Mouse (Mus musculus) forebrain, embryonic 11.5 days (tissue): ENCODE measurements at regions not wholly inside any gene's neighbourhood (a gene's known extent, or its start where the extent isn't known, plus 50 kb on each side); places are given as distances from the start of the nearest gene placed in this dataset.

Experiments
- ATAC-seq: fragments of 200-750 bp; cut with Nextera tagmentation; replicated peaks from 2 replicates; pipeline ENCODE4 v1.8.0; 2017; ENCODE audit warnings: moderate TSS enrichment; ENCODE audit not compliant: low FRiP score
- DNase-seq: peaks from one replicate; pipeline ENCODE4 v3.0.0-alpha.2; 2017; ENCODE audit warnings: low spot score
- H3K27ac ChIP-seq: fragments of 300-500 bp; sonication (generic); 2 replicates; pipeline ENCODE4 v1.5.1; 2014; ENCODE audit warnings: low read depth, low read length
- H3K27me3 ChIP-seq: fragments of 300-500 bp; sonication (generic); 2 replicates; pipeline ENCODE4 v1.6.1; 2014; ENCODE audit warnings: mild to moderate bottlenecking, low read length, mixed read lengths; ENCODE audit not compliant: control insufficient read depth, insufficient read depth
- H3K36me3 ChIP-seq: fragments of 300-500 bp; sonication (generic); 2 replicates; pipeline ENCODE4 v1.6.1; 2014; ENCODE audit warnings: mild to moderate bottlenecking, low read length, moderate library complexity, mixed read lengths; ENCODE audit not compliant: control insufficient read depth, insufficient read depth
- H3K4me1 ChIP-seq: fragments of 300-500 bp; sonication (generic); replicated peaks from 2 replicates; pipeline ENCODE4 v1.6.1; 2014; ENCODE audit warnings: low read length, mixed read lengths; ENCODE audit not compliant: control insufficient read depth, insufficient read depth
- H3K4me2 ChIP-seq: fragments of 300-500 bp; sonication (generic); 2 replicates; pipeline ENCODE4 v1.6.1; 2014; ENCODE audit warnings: low read depth, mild to moderate bottlenecking, low read length, moderate library complexity, mixed read lengths; ENCODE audit not compliant: severe bottlenecking
- H3K4me3 ChIP-seq: fragments of 300-500 bp; sonication (generic); 2 replicates; pipeline ENCODE4 v1.5.1; 2014; ENCODE audit warnings: low read depth, low read length
- H3K9ac ChIP-seq: fragments of 300-500 bp; sonication (generic); 2 replicates; pipeline ENCODE4 v1.6.1; 2014; ENCODE audit warnings: low read length
- H3K9me3 ChIP-seq: fragments of 300-500 bp; sonication (generic); 2 replicates; pipeline ENCODE4 v1.6.1; 2016; ENCODE audit warnings: low read length, mixed read lengths; ENCODE audit not compliant: control insufficient read depth
- WGBS: fragments of 180-500 bp; shearing (Covaris S2); extraction: QIAGEN DNeasy Blood & Tissue Kit; methylation state at CpG from one replicate; pipeline ENCODE4 v1.1.7; 2014; 5-methylcytosine and 5-hydroxymethylcytosine counted together

DNA sequence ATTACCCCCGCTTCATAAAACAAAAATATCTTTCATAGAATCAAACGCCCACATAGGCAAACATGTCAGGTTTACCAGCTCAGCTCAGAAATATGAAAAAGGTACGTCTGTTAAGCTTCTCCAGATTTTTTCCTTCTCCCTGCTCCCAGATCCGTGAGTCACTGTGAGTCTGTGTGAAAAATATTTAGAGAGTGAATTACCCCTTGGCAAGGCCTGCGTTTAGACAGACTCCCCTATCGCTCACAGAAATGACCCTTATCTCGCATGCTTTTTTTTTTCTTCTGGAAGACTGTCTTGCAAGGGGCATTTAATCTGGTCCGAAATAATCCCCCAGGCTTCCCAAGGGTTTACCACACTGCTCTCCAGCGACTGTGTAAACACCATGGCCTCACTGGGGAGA is 102.4 kb upstream of the Fn1 start:
- H3K9ac ChIP-seq: no peak overlapping the region
- no peaks in the 10 kb centered on the region; the same call in 1 of the 2 replicates for H3K9me3 ChIP-seq
- H3K4me3 ChIP-seq: no peak overlapping the region
- no peaks in the 10 kb centered on the region for H3K4me1 ChIP-seq
- 78% methylated on average over 9 of the region's 9 CpGs for WGBS
- H3K27me3 ChIP-seq: no peaks in the 10 kb centered on the region
- DNase-seq (no peak), ATAC-seq (no peak)
- H3K36me3 ChIP-seq: no peaks in the 10 kb centered on the region
- no peak overlapping the region for H3K4me2 ChIP-seq
- no peak overlapping the region for H3K27ac ChIP-seq

DNA sequence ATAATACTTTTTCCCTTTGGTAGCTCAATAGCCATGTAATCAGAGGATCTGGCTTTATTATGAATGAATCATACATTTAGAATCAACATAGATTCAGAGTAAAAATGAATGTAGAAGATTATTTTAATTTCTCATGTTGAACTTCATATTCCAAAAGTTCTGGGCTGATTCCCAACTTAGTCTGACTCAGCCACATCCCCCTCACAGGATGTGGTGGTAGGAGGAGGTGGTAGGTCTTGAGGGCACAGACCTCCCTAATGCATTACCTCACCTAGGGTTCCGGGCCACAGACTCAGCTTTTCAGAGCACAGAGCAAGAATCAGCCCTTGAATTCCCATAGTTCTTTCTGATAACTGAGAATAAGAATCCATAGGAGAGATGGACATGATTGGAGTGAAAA is 99.4 kb upstream of the Fn1 start:
- Histone ChIP-seq H3K36me3 (no peaks in the 10 kb centered on the region), H3K27ac (no peak overlapping the region), H3K27me3 (no peaks in the 10 kb centered on the region), H3K9ac (no peak overlapping the region), H3K9me3 (no peaks in the 10 kb centered on the region; the same call in 1 of the 2 replicates), H3K4me3 (no peak overlapping the region), H3K4me2 (no peak overlapping the region), H3K4me1 (no peaks in the 10 kb centered on the region)
- ATAC-seq: no peak
- 97% methylated on average over 1 of the region's 1 CpGs for WGBS
- no peak for DNase-seq

DNA sequence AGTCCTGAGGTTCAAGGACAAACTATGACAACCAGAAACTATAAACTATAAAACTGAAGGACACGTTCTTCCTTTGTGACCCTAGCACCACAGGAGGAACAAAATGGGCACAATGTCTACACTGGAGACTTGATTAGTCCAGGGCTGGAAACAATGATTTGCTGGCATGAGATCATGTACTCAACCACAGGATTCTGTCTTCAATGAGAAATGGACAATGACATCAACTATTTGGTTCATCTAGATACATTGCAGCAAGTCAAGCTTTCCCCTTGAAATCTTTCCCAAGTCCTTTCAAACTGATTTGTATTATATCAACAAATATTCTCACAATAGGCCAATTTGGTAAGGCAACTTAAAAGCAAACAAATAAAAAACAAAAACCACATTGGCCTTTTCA is 98.6 kb upstream of the Fn1 start:
- DNase-seq (no peak), ATAC-seq (no peak)
- WGBS: 80% methylated on average over 1 of the region's 1 CpGs
- Histone ChIP-seq H3K27me3 (no peaks in the 10 kb centered on the region), H3K4me1 (no peaks in the 10 kb centered on the region), H3K4me2 (no peak overlapping the region), H3K36me3 (no peaks in the 10 kb centered on the region), H3K9ac (no peak overlapping the region), H3K27ac (no peak overlapping the region), H3K9me3 (no peaks in the 10 kb centered on the region; the same call in 1 of the 2 replicates), H3K4me3 (no peak overlapping the region)

DNA sequence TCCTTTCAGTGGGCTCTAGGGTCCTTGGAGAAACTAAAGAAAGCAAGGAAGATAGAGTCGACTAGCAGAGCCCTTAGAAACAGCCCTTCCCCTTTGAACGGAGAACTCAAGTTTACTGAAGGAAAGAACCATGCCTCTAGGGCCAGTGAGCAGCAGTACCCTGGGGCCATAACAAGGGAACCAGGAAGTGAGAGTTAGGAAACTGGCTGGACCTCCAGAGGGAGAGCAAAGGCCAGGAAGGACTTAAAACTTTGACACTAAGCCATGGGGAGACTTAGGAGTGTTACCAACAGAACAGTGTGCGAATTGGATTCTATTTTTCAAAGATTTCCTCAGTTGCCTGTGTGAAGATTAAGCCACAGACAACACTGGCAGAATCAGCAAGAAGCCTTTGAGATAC is 82.6 kb upstream of the Fn1 start:
- H3K4me1 ChIP-seq: no peaks in the 10 kb centered on the region
- H3K36me3 ChIP-seq: no peaks in the 10 kb centered on the region
- no peak overlapping the region for H3K4me3 ChIP-seq
- H3K27me3 ChIP-seq: no peaks in the 10 kb centered on the region
- no peaks in the 10 kb centered on the region for H3K9me3 ChIP-seq
- 71% methylated on average over 3 of the region's 3 CpGs for WGBS
- H3K4me2 ChIP-seq: no peak overlapping the region
- no peak for DNase-seq
- no peak overlapping the region for H3K9ac ChIP-seq
- H3K27ac ChIP-seq: no peak overlapping the region
- ATAC-seq: no peak

DNA sequence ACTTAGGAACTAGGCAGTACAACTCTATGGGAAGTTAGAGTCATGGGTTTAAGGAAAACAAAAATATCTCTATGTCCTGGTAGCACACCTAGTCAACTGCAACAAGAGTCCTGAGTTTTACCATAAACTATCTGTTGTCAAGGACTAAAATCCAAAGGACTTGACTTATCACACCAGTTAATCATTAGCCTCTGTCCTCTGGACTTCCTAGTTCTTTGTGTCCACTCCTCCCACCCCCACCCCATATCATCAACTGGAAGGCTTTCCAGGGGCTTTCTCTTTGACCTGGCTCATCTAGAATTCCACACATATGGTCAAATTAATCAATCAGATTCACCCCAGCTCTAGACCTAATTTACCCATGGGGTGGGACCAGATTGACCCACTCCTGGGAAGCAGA is 78.6 kb upstream of the Fn1 start:
- Histone ChIP-seq H3K4me2 (no peak overlapping the region), H3K36me3 (no peaks in the 10 kb centered on the region), H3K27me3 (no peaks in the 10 kb centered on the region), H3K4me1 (no peaks in the 10 kb centered on the region), H3K9me3 (no peaks in the 10 kb centered on the region), H3K9ac (no peak overlapping the region), H3K27ac (no peak overlapping the region), H3K4me3 (no peak overlapping the region)
- DNase-seq (no peak), ATAC-seq (no peak)

DNA sequence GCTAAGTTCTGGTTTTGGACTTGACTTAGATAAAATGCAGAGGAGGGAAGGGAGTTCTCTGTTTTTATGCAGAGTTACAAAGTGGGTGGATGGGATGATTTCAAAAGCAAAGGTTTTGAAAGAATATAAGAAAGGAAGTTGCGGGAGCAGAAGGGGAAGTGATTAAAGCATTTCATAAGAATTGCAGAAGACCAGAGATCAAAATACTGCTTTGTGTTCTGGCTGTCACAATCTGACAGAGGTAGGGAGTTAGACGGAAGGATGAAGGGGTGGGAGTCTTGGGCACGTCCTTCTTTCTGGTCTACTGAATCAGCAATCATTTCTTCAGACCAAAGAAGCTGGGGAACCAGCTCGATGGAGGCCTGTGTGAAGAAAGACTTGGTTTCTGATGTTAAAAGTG is 78.0 kb upstream of the Fn1 start:
- ATAC-seq (no peak), DNase-seq (no peak)
- Histone ChIP-seq H3K4me1 (no peaks in the 10 kb centered on the region), H3K9me3 (no peaks in the 10 kb centered on the region), H3K27me3 (no peaks in the 10 kb centered on the region), H3K36me3 (no peaks in the 10 kb centered on the region), H3K9ac (no peak overlapping the region), H3K27ac (no peak overlapping the region), H3K4me3 (no peak overlapping the region), H3K4me2 (no peak overlapping the region)
- 73% methylated on average over 4 of the region's 4 CpGs for WGBS

DNA sequence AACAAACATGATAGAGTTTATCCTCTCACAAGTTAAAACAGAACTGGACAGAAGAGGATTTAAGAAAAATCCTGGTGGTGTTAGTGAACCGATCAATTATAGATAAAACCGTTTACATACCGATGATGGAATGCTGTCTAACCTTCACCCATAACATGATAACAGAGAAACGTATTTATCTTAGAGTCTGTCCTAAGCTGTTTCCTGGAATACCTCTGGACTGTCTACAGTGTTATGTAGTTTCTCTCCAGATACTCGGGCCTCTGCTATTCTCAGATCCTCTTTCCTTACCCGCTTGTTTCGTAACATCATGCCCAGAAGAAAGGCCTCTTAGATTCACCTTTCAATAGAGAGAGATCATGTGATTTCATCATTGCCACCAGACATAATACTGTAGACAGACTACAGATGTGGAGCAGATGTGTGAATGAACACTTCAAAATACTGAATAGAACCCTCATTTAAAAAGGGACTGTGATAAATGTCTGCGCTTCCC is 75.9 kb upstream of the Fn1 start:
- no peak overlapping the region for H3K27ac ChIP-seq
- no peaks in the 10 kb centered on the region for H3K27me3 ChIP-seq
- no peak overlapping the region for H3K9ac ChIP-seq
- no peak overlapping the region for H3K4me2 ChIP-seq
- H3K4me1 ChIP-seq: no peaks in the 10 kb centered on the region
- WGBS: 90% methylated on average over 8 of the region's 8 CpGs
- no peak for ATAC-seq
- no peaks in the 10 kb centered on the region for H3K36me3 ChIP-seq
- no peak overlapping the region for H3K4me3 ChIP-seq
- no peaks in the 10 kb centered on the region for H3K9me3 ChIP-seq
- DNase-seq: no peak

DNA sequence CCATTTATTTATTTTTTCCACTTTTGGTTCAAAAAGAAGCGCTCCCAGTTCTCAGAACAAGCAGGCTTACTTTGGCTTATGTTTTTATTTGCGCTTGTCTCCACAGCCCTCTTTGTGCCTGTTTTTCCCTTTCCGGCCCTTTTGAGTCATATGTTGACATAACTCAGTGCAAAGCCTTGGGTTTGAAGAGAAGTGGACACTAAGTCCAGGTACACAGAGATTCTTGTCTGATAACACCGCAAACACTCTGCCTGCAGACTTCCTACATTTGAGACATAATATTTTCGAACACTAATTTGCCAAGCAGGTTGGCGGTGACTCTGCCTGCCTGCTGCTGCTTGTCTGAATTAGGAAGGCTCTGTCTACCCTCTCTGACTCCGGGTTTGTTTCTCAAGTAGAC is 70.8 kb upstream of the Fn1 start:
- no peak overlapping the region for H3K4me3 ChIP-seq
- no peaks in the 10 kb centered on the region for H3K27me3 ChIP-seq
- H3K36me3 ChIP-seq: no peaks in the 10 kb centered on the region
- no peak overlapping the region for H3K4me2 ChIP-seq
- no peaks in the 10 kb centered on the region for H3K9me3 ChIP-seq
- no peak overlapping the region for H3K27ac ChIP-seq
- no peaks in the 10 kb centered on the region for H3K4me1 ChIP-seq
- 78% methylated on average over 7 of the region's 7 CpGs for WGBS
- no peak for ATAC-seq
- DNase-seq: no peak
- no peak overlapping the region for H3K9ac ChIP-seq

DNA sequence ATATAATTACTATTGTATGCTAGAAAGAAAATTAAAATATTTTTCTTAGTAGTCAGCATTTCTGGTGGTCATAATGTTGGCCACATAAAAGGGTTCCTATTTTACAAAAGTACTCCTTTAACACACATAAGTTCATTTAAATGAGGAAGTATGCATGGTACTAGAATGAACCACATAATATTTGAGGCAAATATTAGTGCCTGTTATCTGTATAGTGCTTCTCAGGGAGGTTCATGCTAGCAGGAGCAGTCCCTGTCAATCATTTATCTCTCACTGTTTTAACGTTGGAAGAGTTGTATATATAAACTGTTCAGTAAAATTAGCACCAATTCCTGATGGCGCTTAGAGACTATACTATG is 70.0 kb upstream of the Fn1 start:
- no peaks in the 10 kb centered on the region for H3K36me3 ChIP-seq
- WGBS: 97% methylated on average over 2 of the region's 2 CpGs
- H3K4me2 ChIP-seq: no peak overlapping the region
- no peak for ATAC-seq
- no peak for DNase-seq
- H3K9ac ChIP-seq: no peak overlapping the region
- no peaks in the 10 kb centered on the region for H3K9me3 ChIP-seq
- no peak overlapping the region for H3K27ac ChIP-seq
- no peak overlapping the region for H3K4me3 ChIP-seq
- H3K27me3 ChIP-seq: no peaks in the 10 kb centered on the region
- no peaks in the 10 kb centered on the region for H3K4me1 ChIP-seq
